Mouse (Mus musculus): Measurements from ENCODE around the gene Ech1. TPM values are rescaled to one million over a fixed set of nuclear protein-coding genes. Genes with fewer than 3 reads are reported as not detected.

Gene Ech1
- polyA plus RNA-seq, 1 experiment = 85.7 TPM

DNA sequence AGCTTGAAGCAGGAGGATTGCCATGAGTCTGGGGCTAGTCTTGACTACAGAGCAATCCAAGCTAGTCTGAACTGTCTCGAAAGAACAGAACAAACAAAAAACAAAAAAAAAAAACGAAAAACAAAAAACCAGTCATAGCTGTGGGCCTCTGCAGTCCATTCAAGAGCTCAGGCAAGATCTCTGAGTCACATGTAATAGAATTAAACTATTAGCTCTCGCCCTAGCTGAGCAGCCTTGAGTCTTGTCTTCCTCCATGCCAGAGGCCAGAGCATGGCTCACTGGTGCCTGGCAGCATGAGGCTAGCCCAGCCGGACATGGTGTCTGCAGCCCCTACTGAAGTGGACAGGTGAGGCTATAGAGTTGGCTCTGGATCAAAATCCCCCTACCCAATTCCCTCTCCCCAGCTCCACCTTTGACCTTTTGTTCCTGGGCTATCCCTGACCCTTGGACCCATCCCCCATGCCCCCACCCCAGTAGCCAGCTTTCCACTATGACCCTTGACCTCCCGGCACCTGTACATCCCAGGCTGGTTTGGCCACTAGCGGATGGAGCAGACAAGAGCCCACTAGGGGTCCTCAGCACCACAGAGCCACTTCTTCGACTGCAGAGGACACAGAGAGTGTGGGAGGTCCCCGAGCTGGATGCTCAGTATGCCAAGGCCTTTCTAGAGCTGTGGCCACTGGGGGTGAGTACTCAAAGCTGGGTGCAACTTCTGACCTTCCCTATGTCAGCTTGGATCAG lies 34.8 kb upstream of the Ech1 start:
- no peak overlapping the region for H3K4me3 ChIP-seq (ENCODE audit: insufficient read depth, low read length)
- peaks cover 13% of the 10 kb centered on the region for H3K4me1 ChIP-seq (ENCODE audit: control insufficient read depth, insufficient read depth, low read length)
- H3K27ac ChIP-seq (ENCODE audit: insufficient read depth, low read depth, low read length) = no peak overlapping the region
- TF ChIP-seq POLR2A (IDR thresholded peaks at IDR 0.05; ENCODE audit: borderline replicate concordance, low read depth, low read length) (no peak), CTCF (IDR thresholded peaks at IDR 0.05; ENCODE audit: low read depth, low read length) (no peak)

DNA sequence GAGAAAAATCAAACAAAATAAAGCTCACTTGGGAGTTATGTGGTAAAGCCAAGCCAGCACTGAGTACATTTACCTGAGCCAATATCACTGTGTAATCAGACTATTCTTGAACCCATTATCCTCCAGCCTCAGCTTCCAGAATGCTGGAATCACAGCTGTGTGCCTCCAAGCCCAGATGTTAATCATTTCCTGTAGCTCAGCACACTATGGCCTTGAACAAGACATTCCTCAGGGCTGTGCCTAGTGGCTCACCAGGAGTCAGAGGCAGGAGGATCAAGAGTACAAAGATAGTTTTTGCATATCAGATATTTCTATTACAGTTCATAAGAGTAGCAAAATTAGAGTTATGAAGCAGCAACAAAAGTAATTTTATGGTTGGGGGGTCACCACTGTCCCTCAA lies 33.3 kb upstream of the Ech1 start:
- Histone ChIP-seq H3K4me3 (ENCODE audit: insufficient read depth, low read length) (no peak overlapping the region), H3K27ac (ENCODE audit: insufficient read depth, low read depth, low read length) (no peak overlapping the region), H3K4me1 (ENCODE audit: control insufficient read depth, insufficient read depth, low read length) (peaks cover 16% of the 10 kb centered on the region)
- no peak for TF ChIP-seq CTCF (IDR thresholded peaks at IDR 0.05; ENCODE audit: low read depth, low read length)

DNA sequence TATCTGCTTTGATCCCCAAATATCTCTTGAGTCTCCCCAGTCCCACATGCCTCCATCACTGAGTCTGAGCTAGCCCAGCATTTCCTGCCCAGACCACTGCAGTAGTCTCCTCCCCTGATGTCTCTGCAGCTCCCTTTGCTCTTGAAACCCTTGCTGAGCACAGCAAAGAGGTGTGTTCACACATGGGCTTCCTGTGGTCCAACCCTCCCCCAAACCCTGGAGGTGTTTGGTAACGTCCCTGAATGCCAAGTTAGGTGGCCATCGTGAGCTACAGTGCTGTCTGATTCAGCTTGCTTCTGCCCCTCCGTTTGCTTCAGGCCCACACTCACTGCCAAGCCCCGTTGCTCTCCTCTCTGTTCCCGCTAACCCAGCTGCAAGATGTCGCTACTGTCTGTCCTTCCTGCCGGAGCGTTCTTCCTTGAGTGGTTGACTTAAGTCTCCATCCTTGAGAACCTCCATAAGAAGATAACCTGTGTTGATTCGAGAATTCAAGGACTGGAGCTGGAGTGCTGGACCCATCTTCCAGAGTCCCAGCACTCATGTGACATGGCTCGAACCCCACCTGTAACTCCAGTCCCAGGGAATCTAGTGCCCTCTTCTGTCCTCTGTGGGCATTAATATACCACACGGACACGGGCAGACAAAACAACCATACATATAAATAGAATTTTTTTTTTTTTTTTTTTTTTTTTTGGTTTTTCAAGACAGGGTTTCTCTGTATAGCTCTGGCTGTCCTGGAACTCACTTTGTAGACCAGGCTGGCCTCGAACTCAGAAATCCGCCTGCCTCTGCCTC lies 32.4 kb upstream of the Ech1 start:
- Histone ChIP-seq H3K4me1 (ENCODE audit: control insufficient read depth, insufficient read depth, low read length) (peaks cover 18% of the 10 kb centered on the region), H3K4me3 (ENCODE audit: insufficient read depth, low read length) (no peak overlapping the region), H3K27ac (ENCODE audit: insufficient read depth, low read depth, low read length) (no peak overlapping the region)
- TF ChIP-seq CTCF (IDR thresholded peaks at IDR 0.05; ENCODE audit: low read depth, low read length) (no peak), POLR2A (IDR thresholded peaks at IDR 0.05; ENCODE audit: borderline replicate concordance, low read depth, low read length) (no peak)

DNA sequence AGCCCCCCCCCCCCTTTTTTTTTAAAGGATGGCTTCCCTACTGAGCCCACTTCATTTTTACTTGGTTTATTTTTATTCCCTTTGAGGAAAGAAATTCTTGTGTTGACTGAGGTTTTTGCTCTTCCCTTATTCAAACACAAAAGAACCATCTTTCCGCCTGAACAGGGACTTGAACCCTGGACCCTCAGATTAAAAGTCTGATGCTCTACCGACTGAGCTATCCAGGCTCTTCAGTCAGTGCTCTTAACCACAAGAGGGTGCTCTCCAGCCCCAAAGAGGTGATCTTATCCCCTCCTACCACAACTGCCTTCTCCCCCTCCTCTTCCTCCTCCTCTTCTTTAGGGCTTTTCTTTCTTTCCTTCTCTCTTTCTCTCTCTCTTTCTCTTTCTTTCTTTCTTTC lies 31.2 kb upstream of the Ech1 start:
- no peak overlapping the region for H3K4me3 ChIP-seq (ENCODE audit: insufficient read depth, low read length)
- no peak for TF ChIP-seq POLR2A (IDR thresholded peaks at IDR 0.05; ENCODE audit: borderline replicate concordance, low read depth, low read length)
- no peak for TF ChIP-seq CTCF (IDR thresholded peaks at IDR 0.05; ENCODE audit: low read depth, low read length)
- H3K4me1 ChIP-seq (ENCODE audit: control insufficient read depth, insufficient read depth, low read length) = peaks cover 13% of the 10 kb centered on the region

DNA sequence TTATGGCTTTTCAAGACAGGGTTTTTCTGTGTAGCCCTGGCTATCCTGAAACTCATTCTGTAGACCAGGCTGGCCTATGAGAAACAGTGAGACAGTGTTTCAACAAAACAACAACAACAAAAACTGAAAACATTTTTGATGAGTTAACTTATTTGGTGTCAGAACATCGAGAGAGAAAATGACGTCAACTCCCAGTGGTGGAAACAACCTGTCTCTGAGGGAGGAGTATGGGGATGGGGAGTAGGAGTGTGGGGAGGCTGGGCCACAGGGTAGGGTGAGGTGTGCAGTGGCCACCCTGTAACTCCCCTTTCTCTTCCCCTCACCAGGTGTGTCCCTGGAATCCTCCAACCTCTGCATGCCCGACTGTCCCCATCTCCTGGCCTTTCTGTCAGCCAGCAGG lies 30.5 kb upstream of the Ech1 start:
- Histone ChIP-seq H3K27ac (ENCODE audit: insufficient read depth, low read depth, low read length) (no peak overlapping the region), H3K4me1 (ENCODE audit: control insufficient read depth, insufficient read depth, low read length) (peaks cover 10% of the 10 kb centered on the region), H3K4me3 (ENCODE audit: insufficient read depth, low read length) (no peak overlapping the region)
- no peak for TF ChIP-seq POLR2A (IDR thresholded peaks at IDR 0.05; ENCODE audit: borderline replicate concordance, low read depth, low read length)
- TF ChIP-seq CTCF (IDR thresholded peaks at IDR 0.05; ENCODE audit: low read depth, low read length) = no peak

More for the DNA sequence above, 31.2 kb upstream of the Ech1 start:
- H3K27ac ChIP-seq (ENCODE audit: insufficient read depth, low read depth, low read length) = no peak overlapping the region

DNA sequence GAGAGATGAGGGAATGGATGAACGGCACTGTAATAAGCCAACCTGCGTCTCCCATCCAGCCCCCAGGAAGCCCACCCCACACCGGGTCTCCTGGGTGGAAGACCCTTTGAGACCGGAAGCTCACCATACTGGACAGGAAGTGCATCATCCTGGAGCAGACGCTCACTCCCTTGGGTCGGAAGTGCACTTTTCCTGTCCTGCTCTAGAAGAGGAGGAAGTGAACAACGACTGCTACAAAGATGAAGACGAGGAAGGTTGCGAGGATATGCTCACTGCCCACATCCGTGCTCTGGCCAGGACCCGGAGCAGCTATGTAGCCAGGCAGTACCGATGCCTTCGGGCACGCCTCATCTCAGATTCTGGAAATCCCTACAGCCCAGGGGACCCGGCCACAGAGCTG lies 29.2 kb upstream of the Ech1 start:
- Histone ChIP-seq H3K4me3 (ENCODE audit: insufficient read depth, low read length) (peak overlapping the region; percentile 75), H3K27ac (ENCODE audit: insufficient read depth, low read depth, low read length) (peak overlapping the region; percentile 87), H3K4me1 (ENCODE audit: control insufficient read depth, insufficient read depth, low read length) (peaks cover 10% of the 10 kb centered on the region)
- no peak for TF ChIP-seq POLR2A (IDR thresholded peaks at IDR 0.05; ENCODE audit: borderline replicate concordance, low read depth, low read length)
- no peak for TF ChIP-seq CTCF (IDR thresholded peaks at IDR 0.05; ENCODE audit: low read depth, low read length)

GRCm38 (mm10) chr7:28796562-28796975 lies 28.4 kb upstream of the Ech1 start:
- TF ChIP-seq CTCF (IDR thresholded peaks at IDR 0.05; ENCODE audit: low read depth, low read length) (peak; percentile 71), POLR2A (IDR thresholded peaks at IDR 0.05; ENCODE audit: borderline replicate concordance, low read depth, low read length) (no peak)
- Histone ChIP-seq H3K27ac (ENCODE audit: insufficient read depth, low read depth, low read length) (peak overlapping the region; percentile 87), H3K4me3 (ENCODE audit: insufficient read depth, low read length) (peak overlapping the region; percentile 75), H3K4me1 (ENCODE audit: control insufficient read depth, insufficient read depth, low read length) (peaks cover 11% of the 10 kb centered on the region)

DNA sequence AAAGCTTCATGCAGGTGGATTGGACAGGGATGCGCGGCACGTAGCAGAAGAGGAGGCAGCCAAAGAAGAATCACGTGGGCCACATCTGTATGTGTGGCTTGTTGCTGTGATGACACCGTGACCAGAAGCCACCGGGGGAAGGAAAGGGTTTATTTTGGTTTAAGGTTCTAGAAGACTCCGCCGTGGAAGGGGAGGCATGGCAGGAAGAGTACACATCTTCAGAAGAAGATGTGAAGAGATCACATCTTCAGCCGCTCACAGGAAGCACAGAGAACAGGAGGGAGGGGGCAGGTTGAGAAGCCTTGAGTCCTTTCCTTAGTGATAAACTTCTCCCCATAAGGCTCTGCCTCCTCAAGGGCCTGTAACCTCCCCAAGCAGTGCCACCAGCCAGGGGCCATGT lies 25.0 kb upstream of the Ech1 start:
- TF ChIP-seq POLR2A (IDR thresholded peaks at IDR 0.05; ENCODE audit: borderline replicate concordance, low read depth, low read length) (no peak), CTCF (IDR thresholded peaks at IDR 0.05; ENCODE audit: low read depth, low read length) (no peak)
- Histone ChIP-seq H3K27ac (ENCODE audit: insufficient read depth, low read depth, low read length) (no peak overlapping the region), H3K4me3 (ENCODE audit: insufficient read depth, low read length) (no peak overlapping the region), H3K4me1 (ENCODE audit: control insufficient read depth, insufficient read depth, low read length) (peaks cover 24% of the 10 kb centered on the region)

- H3K4me1 ChIP-seq (ENCODE audit: control insufficient read depth, insufficient read depth, low read length) = peaks cover 20% of the 10 kb centered on the region
- no peak for TF ChIP-seq POLR2A (IDR thresholded peaks at IDR 0.05; ENCODE audit: borderline replicate concordance, low read depth, low read length)
- H3K27ac ChIP-seq (ENCODE audit: insufficient read depth, low read depth, low read length) = no peak overlapping the region
- H3K4me3 ChIP-seq (ENCODE audit: insufficient read depth, low read length) = no peak overlapping the region
Measured at GRCm38 (mm10) chr7:28801451-28801850, 23.6 kb upstream of the Ech1 start.
